Mouse (Mus musculus): ENCODE results near the gene Gpr35.

Gpr35 gene

DNA sequence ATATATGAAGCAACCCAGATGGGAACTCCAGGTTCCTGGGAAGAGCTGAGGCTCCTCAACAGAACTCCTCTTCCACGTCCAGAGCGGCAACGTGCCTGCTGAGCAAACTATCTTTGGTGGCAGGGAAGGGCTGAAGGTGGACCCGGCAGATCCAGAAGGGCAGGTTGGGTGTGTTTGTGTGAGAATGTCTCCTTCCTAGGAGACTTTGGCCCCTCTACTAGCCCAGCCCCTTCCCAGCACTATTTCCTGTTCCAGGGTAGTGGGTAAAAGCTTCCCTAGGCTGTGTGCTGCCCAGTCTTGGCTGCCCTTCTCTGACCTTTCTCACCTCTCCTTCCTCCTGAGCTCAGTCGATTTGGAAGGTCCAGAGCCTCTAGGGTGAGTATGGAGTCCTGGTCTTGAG, at the start of gene Gpr35:
Gene Gpr35 (plus strand): TSS at position 259 of the 400 bp plus-strand sequence.
- DNase-seq (ENCODE audit: low spot score in 2 of 2) = no peak

DNA sequence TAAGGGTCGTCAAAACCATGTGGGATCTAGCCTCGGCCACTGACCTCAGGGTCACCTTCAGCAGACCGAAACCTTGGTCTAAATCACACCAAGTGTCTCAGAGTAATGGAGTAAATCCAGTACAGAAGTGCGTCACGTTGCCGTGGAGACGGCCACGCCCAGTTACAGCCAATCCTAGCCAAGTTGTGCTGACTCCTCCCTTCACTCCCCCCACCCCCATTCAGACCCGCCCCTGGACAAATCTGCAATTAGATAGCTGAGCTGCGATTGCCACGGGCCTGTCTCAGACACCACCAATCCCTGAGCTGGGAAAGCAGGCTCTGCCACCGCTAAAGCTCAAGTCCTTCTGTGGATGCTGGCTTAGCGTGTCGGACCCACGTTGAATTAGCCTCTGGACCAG, 47.9 kb upstream of the Gpr35 start, which contains the start of gene Ankmy1:
Gene Ankmy1 (minus strand): TSS at position 121 of the 400 bp plus-strand sequence.
- peak; percentile 44 to 54 for DNase-seq (ENCODE audit: low spot score in 2 of 2)

DNA sequence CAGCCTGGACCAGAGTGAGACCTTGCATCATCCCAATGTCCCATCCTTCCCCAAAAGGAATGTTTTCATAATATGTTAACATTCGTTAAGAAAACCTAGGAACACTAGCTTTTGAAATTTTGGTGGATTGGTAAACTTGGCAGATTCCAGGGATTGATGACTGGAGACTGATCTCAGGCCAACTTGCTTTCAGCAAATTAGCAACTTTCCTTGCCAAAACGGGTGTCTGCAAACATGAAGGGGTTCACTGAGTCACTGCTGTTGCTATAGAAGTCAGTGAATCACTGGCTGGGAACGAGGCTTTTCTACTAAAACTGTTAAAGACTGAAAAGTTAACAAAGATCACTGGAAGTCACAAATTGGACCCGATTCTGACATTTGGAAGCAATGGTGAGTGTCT, 47.0 kb upstream of the Gpr35 start:
- no peak for DNase-seq (ENCODE audit: low spot score in 2 of 2)

DNA sequence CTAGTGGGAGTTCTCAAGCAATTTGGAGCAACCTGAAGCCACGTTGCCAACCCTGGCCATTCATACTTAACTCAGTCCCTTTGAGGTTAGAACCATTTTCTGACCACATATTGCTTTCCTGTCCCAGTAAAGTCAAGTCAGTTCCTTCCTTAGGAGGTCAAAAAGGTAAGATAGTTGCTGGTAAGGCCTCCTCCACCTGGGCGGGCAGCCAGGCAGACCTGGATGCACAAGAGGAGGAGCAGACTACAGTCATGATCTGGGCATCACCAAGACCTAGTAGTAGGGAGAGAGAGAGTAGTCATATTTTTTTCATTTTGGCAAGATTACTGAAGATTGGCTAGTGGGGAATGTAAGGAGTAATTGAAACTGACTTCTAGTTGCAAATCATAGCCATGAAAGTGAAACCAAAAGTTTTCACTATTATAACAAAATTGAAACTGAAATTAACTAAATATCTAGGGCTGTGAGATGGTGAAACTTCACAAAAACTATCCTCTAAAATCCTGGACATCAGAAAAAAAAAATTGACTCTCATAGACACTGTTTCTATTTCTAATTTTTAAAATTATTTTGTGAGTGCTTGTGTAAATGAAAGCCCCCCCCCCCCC, 44.9 kb upstream of the Gpr35 start:
- DNase-seq (ENCODE audit: low spot score in 2 of 2) = no peak

DNA sequence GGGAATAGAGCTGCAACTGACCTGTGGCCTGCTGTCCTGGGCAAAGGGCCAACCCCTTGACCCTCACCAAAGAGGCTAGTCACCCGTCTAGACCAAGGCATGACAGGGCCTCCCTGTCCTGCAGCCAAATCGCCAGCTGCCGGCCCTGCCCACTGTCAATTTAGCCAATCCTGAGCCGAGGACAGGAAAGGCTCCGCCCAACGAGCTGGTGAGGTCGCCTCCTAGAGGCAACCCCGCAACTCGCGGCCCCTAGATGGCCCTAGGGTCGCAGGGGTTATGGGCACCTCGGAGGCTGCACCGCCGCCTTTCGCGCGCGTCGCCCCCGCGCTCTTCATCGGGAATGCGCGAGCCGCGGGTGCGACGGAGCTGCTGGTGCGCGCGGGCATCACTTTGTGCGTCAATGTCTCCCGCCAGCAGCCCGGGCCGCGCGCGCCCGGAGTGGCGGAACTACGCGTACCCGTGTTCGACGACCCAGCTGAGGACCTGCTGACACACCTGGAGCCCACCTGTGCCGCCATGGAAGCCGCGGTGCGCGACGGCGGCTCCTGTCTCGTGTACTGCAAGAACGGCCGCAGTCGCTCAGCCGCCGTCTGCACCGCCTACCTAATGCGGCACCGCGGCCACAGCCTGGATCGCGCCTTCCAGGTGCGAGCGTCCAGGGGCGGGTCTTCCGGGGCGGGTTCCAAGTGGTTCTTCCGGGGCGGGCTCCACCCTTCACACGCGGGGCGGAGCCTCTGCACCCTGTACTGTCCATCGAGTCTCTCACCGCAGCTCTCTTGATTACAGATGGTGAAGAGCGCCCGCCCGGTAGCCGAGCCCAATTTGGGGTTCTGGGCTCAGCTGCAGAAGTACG, 43.7 kb upstream of the Gpr35 start, which contains the start of gene Dusp28:
Gene Dusp28 (plus strand): TSS at position 203 of the 853 bp plus-strand sequence.
- DNase-seq (ENCODE audit: low spot score in 2 of 2) = peak; percentile 57 to 70

DNA sequence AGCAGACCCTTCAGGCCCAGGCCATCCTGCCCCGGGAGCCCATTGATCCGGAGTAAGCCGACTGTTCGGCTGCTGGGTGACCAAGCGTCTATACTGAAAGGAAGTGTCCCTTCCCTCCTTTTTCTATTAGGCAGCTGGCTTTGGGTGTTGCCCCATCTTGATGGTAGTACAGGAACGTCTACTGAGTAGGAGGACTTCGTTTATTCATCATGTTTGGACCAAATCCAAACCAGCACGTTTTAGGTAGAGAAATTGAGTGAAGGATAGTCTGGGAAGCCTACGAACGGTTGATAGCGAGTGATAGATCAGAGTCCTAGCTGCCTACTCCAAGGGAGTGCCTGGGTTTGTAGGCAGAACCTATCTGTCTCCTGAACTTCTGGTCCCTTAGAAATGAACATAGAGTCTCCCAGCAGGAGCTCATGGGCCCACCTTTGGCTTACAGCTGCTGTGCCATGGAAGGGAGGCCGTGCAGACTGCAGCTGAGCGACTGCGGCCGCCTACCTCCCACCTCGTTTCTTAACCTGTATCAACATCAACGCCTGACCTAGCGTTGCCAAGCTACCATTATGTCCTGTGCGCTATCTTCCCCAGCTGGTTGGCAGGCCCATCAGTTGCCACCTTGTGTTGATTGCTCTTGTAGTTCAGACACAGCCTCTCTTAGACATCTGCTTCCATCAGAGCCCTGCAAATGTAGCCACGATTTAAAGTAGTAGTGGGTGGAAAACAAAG, 42.9 kb upstream of the Gpr35 start:
- DNase-seq (ENCODE audit: low spot score in 2 of 2) = no peak

DNA sequence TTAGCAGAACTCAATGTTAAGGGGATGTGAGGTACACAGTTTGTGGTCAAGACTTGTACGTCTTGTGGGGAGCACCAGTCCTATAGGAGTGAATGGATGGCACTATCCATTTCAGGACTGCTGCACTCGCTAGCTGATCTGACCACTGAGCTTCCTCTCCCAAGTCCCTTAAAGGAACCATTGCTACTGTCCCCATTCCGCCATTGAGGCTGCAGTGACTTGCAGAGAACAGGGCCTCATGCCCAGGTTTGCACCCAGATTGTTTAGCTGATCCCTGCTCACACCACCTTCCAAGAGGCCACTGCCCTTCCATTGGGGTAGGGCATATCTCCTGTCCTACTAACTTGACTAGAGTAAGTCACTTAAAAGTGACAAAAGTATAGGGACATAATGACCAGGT, 42.0 kb upstream of the Gpr35 start:
- DNase-seq (ENCODE audit: low spot score in 2 of 2) = no peak

DNA sequence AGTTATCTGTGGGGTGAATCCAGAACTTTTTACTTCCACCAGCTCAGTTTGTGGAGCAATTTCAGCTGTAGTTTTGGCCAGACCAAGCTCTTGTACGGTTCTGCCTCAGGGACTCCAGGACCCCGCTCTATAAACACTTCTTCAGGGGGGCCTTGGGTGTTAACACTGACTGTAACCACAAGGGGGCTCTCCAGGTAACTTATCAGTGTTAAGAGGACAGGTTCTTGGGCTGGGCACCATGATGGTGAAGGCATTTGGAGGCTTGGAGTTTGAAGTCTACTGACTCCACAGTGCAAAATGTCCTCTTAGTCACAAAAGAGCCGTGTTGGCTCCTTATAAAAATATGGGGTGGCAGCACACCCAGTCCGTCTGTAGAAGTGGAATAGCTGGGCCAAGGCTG, 41.6 kb upstream of the Gpr35 start:
- DNase-seq (ENCODE audit: low spot score in 2 of 2) = no peak

DNA sequence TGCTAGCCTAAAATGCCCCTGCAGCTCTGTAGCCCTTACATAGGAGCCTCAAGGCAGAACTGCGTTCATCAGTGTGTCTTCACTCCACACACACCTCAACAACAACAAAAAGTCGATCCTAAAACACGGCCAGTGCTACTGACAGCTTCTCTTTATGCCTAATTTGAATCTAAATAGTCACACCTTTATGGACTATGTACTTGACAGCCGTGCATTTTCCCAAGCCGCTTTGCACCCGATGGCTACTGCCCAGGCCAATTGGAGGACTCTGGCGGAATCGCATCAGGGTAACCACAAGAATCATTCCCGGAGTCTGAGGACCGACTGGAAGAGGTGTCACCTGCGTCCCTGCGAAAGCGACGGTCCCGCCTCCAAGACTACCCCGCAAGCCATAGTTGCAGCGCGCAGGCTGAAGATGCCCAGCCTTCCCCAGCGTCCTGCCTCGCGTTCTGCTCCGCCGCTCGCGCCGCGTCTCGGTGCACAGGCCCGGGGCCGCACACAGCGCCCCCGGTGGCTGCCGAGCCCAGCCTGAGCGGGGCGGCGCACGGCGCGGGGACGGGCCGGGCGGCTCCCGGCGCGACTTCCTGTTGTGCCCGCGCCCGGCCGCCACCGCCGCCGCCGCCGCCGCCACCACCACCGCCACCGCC, 40.3 kb upstream of the Gpr35 start, which contains the start of gene Rnpepl1:
Gene Rnpepl1 (plus strand): TSS at position 545 of the 647 bp plus-strand sequence.
- peak; percentile 45 to 56 for DNase-seq (ENCODE audit: low spot score in 2 of 2)

DNA sequence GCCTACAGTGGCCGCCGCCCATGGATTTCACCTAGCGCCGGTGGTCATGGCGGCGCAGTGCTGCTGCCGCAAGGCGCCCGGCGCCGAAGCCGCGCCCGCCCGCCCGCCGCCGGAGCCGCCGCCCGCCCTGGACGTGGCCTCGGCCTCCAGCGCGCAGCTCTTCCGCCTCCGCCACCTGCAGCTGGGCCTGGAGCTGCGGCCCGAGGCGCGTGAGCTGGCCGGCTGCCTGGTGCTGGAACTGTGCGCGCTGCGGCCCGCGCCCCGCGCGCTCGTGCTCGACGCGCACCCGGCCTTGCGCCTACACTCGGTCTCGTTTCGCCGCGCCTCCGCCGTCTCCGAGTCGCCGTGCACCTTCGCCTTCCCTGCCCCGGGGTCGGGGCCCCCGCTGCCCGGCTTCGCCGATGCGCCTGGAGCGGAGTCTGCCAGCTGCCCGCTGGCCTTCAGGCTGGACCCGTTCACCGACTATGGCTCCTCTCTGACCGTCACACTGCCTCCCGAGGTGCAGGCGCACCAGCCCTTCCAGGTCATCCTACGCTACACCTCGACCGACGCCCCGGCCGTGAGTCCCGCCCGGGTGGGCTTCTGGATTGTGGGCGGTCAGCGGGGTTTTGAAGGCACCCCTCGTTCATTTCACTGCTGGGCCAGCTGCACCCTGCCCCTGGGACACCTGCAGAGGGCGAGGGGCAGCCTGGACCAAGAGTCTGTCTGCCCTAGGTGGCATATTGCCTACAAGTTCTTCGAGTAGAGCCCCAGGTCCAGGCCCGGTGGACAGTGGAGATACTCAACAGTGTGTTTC, 39.5 kb upstream of the Gpr35 start:
- DNase-seq (ENCODE audit: low spot score in 2 of 2) = peak; percentile 55 to 57

DNA sequence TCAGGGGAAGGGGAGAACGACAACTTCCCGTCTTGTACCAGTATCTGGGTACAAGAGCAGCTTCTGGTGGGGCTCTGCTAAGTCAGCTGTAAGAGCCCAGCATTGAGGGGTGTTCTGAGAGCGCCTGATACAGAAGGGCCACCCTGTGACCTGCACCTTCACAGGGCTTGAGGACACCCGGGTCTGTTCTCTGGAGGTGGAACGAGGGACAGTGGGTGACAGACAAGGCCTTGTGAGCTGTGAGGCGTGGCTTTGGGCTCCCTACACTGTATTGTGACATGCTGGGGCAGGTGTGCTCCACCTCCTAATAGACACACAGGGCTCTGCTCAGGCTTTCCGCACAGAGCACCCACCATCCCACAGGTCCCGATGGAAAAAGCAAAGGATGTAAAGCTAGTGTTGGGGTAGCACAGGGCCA, 38.9 kb upstream of the Gpr35 start:
- DNase-seq (ENCODE audit: low spot score in 2 of 2) = no peak

DNA sequence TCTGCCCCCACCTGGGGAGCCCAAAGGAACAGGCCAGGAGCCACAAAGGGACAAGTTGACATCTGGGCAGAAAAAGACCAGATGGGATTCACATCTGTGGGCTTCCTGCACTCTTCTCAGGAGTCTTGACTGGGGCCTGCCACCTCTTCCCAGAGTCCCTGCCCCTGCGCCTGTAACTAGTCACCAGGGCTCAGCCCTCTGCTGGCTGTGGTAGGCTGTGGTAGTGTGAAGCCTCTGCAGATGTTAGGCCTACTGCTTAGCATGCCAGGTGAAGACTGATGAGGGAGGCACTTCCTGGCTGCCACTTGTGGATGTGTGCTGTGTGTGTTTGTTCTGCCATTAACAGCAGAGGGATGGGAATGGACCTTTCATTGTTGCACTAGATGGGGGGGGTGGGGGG, 38.4 kb upstream of the Gpr35 start:
- DNase-seq (ENCODE audit: low spot score in 2 of 2) = no peak

DNA sequence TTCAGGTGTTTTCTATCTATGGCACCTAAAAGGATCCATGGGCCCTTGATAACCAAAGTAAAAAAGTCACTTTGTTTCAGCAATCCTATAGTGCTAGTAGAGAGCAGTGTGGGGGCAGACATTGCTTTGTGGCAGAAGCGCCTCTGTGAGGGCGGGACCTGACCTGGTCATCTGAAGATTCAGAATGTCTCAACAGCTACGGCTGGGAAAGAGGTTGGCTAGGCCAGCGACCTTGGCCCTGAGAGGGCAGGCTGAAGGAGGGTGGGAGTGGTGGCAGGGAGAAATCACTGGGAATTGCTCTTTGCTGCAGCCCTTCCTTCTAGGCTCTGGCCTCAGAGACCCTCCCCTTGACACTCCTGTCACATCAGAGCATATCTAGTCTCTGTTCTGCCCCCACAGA, 36.4 kb upstream of the Gpr35 start:
- DNase-seq (ENCODE audit: low spot score in 2 of 2) = no peak

DNA sequence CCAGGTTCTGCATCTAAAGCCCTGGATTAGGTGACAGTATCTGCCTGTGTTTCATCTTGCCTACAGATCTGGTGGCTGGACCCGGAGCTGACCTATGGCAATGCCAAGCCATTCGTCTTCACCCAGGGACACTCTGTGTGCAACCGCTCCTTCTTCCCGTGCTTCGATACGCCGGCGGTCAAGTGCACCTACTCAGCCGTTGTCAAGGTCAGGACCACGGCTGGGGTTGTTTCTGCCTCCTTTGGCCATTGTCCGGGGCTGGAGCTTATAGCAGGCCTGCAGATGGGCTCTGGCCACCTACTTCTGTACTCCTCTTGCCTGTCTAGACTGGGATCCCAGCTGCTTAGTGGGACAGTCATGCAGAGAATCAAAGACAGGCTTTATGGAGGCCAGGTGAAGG, 35.7 kb upstream of the Gpr35 start:
- DNase-seq (ENCODE audit: low spot score in 2 of 2) = no peak

DNA sequence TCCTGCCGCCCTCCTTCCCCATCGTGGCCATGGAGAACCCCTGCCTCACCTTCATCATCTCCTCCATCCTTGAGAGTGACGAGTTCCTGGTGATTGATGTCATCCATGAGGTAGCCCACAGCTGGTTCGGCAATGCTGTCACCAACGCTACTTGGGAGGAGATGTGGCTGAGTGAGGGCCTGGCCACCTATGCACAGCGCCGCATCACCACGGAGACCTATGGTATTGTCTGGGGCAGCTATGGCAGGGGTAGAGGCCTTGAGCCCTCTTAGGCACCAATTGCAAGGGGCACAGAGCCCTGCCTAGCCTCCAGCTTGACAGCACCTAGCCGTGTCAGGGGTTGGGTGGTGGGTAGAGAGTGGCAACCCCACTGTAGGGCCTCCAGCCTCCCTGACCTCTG, 33.9 kb upstream of the Gpr35 start:
- no peak for DNase-seq (ENCODE audit: low spot score in 2 of 2)

DNA sequence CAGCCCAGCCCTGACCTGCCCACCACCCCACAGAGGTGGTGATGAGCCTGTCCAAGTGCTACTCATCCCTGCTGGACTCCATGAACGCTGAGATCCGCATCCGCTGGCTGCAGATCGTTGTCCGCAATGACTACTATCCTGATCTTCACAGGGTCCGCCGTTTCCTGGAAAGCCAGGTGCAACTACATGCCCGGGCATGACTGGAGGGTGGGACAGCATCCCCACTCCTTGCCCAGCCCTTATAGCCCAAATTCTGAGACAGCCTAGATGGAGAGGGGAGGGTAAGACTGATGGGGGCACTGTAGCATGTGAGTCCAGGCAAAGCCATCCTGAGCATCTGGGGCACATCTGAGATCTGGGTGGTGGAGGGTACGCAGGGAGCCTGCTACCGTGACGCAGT, 31.5 kb upstream of the Gpr35 start:
- DNase-seq (ENCODE audit: low spot score in 2 of 2) = no peak

DNA sequence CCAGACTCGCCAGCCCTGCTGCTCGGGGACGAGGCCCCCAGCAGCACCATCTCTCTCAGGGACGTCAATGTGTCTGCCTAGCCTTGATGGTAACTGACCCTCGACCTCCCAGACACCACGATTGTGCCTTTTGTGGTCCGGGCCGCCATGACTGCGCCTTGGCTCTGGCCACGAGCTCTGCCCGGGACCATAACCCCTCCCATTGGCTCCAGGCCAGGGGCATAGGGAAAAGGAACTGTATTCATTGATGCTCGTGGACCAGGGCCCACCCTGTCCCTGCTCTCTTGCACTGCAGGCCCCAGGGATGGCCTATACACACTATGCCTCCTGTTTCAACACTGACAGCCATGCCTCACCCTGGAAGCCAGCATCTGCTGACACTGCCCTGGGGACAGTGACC, 30.9 kb upstream of the Gpr35 start:
- no peak for DNase-seq (ENCODE audit: low spot score in 2 of 2)

DNA sequence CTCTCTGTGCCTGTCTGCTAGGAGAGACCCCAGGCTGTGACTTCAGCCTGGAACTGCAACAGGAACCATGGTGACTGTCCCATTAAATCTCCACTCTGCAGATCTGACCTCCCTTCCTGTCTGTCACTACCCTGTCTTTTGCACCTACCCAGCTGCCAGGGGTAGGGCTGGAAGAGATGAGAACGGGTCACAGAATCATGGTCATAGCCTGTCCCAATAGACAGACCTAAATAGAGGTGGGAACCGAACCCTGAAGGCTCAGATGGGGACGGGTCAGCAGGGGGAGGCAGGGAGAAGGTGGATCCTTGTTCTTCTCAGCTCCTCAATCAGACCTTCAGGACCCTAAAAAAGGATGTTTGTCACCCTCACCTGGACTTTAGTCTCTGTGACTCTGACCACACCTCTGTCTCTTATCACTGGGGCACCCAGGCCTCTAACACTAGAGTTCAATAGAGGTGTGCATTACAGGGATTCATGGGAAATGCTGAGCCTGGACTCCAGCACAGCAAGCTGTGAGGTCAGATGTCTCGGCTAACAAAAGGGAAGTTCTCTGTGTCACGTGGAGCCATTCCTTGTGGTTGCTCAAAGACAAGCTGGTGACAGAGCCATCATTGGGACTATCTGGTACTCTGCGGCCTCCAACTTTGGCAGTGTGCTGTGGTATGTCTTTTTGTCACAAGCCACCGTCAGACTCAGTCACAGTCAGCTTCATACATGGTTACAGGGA, 30.0 kb upstream of the Gpr35 start:
- DNase-seq (ENCODE audit: low spot score in 2 of 2) = no peak

DNA sequence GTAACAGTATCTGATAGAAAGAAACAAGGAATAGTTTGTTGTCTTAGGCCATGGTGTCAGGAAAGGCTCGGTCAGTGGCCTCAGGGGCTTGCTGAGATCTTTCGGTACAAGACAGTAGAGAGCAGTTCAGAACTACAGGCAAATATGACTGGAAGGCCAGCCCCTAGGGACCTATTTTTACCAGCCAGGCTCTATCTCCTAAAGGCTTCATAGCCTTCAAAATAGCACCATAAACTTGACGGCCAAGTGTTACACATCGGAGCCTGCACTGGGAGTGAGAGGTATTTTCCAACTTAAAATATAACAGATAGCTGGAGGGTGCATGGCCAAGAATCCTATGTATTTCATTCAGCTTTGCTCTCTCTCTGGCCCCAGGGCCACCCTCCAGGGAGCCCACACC, 29.2 kb upstream of the Gpr35 start:
- DNase-seq (ENCODE audit: low spot score in 2 of 2) = no peak

DNA sequence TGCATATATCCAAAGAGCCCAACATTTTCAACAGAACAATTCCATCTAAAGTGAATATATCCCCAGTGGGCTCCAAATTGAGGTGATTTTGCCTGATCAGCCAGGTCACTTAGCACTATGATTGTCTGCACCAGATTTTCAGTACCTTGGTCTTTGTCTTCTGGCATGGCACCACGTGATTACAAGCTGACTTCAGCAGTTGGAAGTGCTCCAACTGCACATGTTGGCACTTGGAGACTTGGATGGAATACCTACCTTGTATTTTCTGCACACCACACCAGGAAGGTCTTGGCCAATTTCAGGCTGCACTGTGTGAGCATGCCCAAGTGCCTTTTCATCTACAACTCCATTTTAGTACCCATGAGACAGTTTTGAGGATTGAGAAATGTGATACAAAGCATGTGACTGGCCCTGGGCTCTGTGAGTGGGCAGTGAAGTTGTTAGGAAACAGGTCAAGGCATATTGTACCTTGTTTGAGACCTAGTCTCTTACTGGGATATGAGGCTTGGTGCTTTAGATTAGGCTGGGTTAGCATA, 20.4 kb upstream of the Gpr35 start:
- no peak for DNase-seq (ENCODE audit: low spot score in 2 of 2)

Data from frontal cortex, postnatal 25 days (tissue).